Mouse (Mus musculus) spleen, postnatal 14 days (tissue): ENCODE measurements around the gene Fem1a.

Experiments used
- DNase-seq, 2 experiments: peaks; one replicate each; pipeline ENCODE4 v3.0.0; 2021 to 2022; ENCODE audit warnings: low spot score in 2 of 2

Gene Fem1a

DNA sequence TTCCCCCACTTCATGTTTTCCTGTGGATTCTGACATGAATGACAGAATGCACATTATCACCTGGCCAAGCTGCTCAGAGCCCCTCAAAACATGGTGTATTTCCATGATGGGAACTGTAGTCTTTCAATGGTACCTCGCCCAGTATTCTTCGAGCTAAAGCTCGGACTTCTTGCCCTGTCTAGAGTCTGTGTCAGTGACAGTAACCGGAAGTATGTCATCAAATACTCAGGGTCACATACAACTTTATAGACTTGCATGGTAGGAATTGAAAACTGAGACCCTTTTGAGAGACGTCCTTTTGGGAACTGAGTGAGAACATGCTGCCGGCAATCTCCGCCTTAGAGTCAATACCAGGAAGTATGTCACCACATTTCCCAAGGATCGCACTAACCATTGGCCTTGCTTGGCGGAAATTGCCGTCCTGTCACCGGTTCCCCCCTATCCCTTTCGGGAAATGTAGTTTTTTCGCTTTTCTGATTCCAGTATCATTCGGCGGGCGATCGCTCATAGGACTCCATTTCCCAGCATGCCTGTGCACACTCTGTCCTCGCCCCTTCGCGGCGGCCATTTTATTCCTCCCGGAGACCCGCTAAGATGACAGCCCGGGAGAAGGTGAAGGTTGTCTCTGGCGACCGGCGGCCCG lies at the start of gene Fem1a:
Fem1a (plus strand) TSS at position 572 of the 643 bp plus-strand sequence.
- DNase-seq = peak; percentile 73 to 85

DNA sequence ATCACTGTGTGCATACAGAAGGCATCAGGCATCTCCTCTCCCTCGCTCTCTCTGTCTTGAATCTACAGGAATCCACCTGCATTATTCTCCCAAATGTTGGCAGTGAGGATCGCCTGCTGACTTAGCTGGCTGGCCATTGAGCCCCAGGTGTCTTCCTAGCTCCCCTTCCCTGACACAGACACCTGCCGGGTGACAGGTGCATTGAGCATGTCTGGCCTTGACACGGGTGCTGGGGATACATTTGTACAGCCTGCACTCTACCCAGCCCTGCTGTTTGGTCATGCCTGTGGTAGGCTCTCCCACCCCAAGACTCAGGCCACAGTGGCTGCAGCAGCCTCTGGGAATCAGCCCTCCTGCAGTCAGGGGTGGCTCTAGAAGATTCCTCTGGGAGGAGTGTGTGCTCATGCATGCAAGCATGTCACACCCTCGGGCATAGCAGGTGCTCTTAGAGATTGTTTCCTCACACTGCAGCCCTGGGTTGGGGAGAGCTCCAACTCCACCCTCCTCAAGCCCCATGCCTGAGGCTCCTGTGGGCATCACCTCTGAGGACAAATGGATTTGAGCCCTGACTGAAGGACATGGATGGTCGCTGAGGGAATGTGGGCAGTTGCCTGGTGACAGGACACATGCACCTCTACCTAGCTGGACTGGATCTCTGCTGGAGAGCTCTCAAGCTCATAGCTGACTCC lies 49.5 kb upstream of the Fem1a start:
- no peak for DNase-seq

DNA sequence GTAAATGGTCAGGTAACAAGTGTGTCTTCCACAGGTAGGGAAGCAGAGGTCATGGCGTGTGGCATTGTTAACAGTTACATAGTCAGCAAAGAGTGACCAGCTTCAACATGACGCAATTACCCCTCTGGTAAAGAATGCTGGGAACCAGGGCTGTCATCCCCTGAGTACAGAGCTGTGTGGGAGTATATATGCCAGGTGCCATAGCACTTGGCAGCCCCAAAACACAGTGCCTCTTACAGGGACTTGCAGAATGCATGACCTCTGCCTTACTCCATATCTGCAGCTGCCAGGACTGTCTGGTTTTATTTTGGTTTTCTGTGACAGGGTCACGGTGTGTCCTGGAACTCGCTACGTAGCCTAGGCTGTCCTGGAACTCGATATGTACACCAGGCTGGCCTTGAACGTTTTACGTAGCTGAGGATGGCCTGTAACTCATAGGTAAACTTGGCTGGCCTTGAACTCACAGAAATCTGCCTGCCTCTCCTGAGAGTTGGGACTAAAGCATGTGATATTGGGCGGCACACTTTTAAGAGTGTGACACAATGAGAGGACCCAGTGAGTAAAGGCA lies 48.6 kb upstream of the Fem1a start:
- DNase-seq = no peak

DNA sequence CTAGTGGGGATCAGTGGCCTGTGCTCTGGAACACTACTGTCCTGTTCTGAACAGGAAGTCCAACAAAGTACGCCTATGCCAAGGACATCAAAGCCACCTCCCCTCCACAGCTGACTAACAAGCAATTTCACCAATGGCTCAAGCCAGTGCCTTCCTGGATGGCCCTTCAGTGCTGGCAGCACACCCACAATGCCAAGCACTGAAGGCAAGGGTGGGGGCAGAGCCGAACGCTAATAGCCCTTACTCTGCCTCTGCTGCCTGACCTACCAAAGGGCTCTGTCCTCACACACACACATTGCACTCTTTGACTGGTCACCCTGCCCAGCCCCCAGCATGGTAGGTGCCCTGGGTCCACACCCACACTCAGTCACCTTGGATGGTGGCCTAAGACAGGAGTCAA lies 47.8 kb upstream of the Fem1a start:
- no peak for DNase-seq

DNA sequence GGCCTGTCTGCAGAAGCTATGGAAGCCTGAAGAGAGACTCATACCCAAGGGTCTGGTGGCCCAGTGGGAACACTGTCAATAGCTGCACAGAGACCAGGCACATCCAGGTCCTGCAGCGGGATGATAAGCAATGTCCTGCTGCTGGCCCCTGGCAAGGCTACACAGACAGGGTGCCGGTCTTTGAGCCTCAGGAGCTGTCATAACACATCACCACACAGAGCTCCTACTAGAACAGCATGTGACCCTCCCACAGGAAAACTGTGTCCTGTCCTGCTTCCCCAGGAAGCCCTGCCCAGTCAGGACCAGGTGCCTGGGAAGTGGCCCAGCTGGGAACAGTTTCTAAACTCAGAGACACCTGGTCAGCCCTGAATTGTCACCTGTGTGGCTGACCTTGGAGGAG lies 45.5 kb upstream of the Fem1a start:
- DNase-seq = no peak

DNA sequence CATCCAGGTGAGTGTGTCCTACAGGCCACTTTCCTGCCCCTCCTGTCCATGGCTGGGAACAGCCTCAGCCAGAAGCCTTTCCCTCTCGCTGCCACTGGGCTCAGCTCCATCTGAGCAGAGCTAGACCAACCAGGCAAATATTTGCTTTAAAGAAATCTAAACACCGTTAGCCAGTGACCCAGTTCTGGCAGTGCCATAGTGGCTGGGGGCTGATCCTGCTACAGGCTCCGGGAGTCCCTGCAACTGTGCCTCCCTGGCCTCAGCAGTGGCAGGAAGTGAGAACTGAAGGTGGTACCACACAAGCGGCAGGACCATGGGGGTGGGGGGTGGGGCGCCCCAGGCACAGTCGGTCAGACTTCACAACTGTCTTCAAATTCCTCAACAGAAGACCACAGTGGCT lies 43.9 kb upstream of the Fem1a start:
- no peak for DNase-seq

DNA sequence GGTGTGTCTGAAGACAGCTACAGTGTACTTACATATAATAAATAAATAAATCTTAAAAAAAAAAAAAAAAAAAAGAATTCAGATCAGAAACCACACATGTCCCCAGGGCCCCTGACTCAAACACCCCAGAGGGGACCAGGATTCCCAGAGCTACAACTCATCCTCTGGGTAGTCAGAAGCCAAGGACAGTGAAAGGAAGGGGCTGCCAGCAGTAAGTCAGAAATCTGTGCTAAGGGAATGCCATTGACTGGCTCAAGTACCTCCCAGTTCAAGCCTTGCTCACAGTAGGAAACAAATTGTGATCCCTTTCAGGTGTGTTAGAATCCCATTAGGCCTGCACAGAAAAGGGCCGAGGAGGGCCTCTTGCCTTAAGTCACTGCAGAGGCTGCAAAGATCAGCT lies 42.4 kb upstream of the Fem1a start:
- no peak for DNase-seq

DNA sequence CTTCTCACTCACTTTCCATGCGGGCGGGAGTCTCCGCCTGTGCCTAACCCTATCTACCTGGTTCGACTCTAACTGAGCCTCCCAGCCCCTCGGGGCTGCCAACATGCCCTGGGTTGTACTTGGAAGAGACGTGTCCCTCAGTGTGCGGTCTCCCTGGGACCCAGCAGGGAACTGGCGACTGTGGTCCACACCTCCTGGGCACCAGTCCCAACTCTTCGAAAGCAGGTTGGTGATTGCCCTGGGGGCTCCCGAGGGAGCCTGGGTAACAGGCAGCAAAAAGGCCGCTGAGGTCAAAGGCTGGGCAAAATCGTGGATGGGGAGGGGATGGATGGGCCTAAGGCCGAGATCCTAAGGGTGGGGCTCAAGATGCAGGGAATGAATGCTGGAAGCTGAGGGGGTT lies 38.9 kb upstream of the Fem1a start:
- DNase-seq = no peak

DNA sequence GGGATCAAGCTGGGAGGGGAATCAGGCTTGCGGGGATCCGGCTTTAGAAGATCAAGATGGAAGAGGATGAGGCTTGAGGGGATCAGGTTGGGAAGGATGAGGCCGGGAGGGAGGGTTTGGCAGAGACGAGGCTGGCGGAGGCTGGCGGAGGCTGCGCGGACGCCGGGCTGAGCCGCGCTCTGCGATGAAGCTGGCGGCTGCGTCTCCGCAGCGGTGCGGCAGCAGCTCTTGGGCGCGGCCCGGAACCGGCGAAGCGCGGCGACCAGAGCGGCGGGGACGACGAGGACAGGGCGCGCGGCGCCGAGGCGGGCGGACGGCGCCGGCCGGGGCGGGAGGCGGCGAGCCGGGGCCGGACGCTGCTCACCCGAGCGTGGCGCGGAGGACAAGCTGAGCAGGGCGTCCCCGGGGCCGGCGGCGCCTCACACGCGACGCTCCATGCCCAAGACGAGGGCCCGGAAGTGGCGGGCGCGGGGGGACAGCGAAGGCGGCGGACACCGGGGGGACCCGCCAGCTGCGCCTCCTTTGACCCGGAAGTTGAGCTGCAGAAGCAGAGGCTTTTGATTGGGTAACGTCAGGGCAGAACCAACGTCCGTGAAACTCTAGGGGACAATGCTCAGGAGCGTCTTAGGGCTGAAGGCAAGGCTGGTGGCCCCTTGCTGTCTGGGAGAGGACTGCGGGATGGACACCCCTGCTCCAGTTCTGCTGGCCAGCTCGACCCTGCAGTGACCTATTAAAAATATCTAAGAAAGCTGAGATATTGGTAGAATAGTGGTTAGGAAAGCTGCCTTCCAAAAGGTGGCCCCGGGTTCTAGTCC lies 38.0 kb upstream of the Fem1a start, which contains the start of gene Dpp9:
Dpp9 (minus strand) TSS at position 529 of the 815 bp plus-strand sequence.
- DNase-seq = peak; percentile 68 to 76

DNA sequence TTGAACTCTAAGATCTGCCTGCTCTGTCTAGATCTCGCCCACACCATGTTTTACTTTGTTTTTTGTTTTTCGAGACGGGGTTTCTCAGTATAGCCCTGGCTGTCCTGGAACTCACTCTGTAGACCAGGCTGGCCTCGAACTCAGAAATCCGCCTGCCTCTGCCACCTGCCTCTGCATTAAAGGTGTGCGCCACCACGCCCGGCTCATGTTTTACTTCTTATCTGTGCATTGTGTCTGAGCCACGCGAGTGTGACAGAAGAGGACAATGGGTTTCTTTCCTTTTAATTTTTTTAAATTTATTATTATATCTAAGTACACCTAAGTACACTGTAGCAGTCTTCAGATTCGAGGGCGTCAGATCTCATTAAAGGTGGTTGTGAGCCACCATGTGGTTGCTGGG lies 37.4 kb upstream of the Fem1a start:
- DNase-seq = no peak

DNA sequence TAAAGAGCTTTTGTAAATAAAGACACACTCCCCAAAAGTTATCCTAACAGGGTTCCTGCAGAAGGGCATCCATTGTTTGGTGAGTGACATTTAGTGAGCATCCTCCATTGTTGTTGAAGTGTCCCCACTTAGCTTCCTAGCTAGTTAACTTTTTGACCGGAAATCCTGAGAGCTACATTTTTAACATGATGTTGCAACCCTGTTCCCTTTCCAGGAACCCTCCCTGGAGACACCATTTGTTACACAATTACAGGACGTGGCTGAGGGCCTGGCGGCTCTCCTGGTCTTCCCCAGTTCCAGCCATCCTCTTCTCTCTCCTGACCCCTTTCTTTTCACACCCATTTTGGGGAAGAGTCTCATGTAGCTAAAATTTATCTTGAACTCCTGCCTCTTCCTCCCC lies 36.8 kb upstream of the Fem1a start:
- DNase-seq = no peak

DNA sequence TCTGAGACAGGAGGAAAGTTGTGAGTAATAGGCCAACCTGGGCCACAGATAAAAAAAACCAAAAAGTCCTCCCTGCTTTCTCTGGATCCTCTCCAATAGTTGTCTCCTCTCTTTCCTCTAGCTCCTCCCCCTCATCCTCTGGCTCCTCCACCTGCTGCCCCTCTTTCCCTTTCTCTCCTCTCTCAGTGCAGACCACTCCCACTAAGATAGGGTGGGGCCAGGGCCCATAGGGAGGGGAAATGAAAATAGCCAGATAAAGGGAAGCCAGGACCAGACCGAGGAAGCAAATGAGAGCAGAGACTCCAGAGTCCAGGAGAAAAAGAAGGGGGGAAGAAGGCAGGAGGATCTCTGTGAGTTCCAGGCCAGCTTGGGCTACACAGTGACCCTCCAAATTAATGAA lies 31.7 kb upstream of the Fem1a start:
- DNase-seq = no peak

DNA sequence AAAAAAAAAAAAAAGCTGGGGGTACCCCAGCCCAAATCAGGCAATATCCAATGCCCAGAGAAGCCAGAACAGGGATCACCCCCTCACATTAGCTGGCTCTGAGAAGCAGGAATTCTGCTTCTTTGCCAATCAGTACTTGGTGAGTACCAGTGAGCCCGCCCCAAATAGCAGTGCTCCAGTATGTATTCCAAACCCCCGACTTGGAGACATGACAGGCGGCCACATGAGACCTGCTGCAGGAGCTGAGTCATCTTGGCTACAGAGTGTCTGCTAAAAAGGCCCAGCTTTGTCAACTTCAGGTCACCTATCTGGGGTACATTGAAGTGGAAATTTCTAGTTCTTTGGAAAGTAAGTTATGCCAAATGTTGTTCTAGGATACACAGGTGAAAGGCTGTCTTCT lies 30.0 kb upstream of the Fem1a start:
- DNase-seq = no peak

DNA sequence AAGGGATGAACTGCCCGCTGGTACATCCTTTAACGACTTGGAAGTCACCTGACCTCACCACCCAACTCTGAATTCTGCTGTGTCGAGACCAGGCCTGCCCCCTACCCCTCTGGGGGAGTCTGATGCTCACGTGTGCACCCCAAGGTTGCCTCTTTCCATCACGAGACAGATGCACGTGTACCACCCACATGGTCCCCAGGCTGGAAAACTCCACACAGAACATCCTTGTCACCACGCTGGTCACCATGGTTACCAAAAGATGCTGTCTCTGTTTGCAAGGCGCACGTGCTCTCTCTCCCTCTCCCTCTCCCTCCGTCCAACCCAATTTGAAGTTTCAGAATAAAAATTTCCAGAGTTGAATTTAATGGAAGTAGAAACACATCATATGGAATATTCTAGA lies 26.7 kb upstream of the Fem1a start:
- DNase-seq = no peak

DNA sequence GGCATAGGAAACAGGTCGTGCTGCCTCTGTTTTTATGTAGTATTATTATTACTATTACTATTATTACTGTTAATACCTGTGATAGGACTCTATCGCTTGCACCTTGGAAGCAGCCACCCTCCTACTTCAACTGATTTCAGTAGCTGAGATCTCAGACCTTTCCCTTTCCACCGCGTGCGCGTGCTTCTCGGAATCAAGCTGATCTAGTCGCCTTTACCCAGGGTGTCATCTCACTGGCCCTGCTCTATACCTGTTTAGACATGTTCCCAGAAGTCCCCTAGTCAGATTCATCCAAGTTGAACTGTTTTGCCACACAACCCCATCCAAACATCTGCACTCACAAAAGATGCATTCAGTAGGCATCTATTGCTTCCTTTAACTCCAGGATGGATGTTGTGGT lies 23.2 kb upstream of the Fem1a start:
- no peak for DNase-seq

DNA sequence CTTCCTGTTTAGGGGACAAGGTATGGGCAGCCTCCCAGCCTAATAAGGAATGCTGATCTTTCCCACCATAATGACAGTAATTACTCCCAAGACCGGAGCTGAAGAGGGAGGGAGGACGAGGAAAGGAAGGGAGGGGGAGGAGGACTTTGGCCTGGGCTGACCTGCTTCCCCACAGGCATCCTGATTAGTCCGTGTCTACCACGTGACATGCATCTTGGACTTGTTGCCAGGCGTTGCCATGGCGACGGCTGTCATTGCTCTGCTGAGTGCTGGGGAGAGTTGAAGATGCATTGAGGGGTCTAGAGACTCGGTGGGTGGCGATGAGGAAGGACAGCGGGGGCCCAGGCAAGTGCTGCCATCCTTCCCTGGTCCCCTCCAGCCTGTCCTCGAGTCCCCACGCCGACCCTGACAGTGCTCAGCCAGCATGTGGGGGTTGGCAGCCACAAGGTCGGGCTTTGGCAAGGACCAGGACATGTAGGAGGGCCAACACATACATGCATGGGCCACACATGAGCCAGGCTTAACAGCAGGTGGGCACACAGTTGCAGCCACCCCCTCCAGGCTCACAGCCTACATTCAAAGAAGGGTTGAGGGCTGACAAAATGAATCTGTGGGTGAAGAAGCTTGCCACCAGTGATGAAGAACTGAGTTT lies 22.7 kb upstream of the Fem1a start:
- DNase-seq = no peak

DNA sequence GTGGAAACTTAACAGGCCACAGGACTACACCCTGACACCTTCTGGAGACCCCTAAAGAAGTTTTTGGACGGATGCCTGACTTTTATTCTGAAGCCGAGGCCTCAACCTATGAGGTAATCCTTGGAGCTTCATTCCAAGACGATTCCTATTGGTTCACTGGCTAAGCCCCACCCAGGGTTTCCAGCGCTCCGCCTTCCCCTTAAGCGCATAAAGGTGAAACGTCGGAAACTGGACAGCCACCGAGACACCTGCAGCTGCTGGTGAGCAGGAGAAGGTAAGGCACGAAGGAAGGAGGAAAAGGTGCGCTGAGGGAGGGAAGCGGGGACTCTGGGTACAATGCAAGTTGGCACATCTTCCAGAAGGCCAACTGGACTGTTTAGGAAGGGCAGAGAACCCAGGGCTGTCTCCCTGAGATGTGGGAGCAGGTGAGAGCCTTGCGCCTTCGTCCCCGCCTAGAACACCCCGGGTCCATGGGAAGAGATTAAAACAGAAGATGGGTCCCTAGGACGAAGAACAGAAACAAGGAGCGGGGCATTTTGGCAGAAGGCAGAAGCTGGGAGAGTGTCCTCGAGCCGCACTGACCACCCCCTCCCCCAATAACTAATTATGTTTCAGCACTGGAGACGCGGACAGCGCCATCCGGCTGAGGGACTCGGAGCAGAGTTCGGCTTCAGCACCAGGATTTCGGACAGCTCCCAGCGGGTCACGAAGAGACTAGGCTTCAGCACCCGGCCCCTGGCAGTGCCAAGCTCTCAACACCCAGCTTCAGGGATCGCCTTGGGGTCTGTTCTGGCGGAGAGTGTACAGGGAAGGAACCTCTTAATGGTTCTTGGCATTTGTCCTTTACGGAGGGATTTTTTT lies 14.8 kb upstream of the Fem1a start:
- DNase-seq = peak; percentile 73 to 81

DNA sequence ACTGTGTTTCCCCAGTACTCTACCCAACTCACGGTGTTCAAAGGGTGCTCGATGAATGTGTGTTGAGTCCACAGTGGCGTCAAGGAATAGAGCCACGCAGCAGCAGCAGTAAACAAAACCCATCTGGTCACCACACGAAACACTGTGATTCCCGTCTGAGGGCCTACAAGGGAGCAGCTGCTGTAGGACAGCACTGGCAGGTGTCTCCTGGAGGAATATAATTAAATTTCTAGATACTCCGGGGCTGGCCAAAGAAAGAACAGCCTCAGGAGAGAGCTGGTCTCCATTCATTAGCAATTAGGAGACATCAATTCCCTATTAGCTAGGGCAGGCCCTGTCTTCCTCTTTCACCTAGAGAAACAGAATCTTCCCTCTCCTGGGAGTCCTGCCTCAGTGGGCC lies 11.0 kb upstream of the Fem1a start:
- DNase-seq = no peak

DNA sequence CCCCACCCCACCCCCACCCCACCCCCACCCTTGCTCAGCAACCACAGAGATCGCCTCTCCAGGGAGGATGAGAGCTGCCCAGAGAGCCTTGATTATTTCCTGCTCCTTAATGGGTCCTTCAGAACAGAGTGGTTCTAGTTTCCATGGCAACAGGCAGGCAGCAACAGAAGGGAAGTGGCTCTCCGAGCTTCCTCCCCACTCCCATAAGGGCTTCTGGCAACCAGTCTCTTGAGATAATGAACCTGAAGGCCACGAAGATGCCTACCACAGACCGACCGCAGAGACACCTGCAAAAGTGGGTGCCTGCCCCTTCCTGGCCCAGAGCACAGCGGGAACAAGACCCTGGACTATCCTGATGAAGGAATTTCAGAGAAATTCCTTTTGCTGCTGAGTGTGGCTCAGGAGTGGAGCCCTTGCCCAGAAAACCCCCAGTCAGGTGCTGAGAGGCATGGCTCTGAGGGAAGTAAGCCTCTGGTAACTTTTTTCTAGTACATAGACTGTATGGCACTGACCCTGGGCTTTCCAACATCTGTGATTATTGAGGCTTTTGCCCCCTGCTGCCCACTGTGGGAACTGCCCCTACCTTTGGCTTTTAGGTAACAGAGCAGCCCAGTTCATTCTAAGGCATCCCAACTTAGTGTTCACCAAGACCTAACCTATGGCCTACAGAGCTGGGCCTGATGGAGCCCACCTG lies 5.3 kb upstream of the Fem1a start:
- peak; percentile 53 to 64 for DNase-seq

DNA sequence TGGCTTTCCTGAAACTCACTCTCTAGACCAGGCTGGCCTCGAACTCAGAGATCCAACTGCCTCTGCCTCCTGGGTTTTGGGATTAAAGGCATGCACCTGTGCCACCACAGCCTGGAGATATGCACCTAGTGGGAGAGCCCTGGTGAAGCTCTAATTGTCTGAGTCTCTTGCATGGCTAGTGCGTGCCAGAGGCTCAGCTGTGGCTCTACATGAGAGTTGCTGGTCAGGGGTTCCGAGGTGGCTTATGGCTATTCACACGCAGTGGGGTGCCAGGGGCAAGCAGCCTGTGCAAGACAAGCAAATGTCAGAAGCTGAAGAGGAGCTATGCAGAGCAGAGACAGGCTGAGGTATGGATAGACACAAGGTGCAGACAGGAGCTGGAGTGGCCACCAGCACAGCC lies 1.9 kb upstream of the Fem1a start:
- DNase-seq = no peak
